Mouse (Mus musculus) spleen, postnatal 36 days (tissue): ENCODE measurements around the gene Pibf1.

Experiments
- DNase-seq, 2 experiments: peaks; one replicate each; pipeline ENCODE4 v3.0.0; 2022; ENCODE audit warnings: low spot score in 2 of 2, mixed read lengths in 1 of 2

Gene Pibf1

GRCm38 (mm10) chr14:99099267-99099966 is at the start of gene Pibf1, which contains the start of gene Dis3:
Pibf1 (plus strand) TSS chr14:99099424.
Dis3 (minus strand) TSS chr14:99099770.
- DNase-seq, result peak; percentile 98 to 100

DNA sequence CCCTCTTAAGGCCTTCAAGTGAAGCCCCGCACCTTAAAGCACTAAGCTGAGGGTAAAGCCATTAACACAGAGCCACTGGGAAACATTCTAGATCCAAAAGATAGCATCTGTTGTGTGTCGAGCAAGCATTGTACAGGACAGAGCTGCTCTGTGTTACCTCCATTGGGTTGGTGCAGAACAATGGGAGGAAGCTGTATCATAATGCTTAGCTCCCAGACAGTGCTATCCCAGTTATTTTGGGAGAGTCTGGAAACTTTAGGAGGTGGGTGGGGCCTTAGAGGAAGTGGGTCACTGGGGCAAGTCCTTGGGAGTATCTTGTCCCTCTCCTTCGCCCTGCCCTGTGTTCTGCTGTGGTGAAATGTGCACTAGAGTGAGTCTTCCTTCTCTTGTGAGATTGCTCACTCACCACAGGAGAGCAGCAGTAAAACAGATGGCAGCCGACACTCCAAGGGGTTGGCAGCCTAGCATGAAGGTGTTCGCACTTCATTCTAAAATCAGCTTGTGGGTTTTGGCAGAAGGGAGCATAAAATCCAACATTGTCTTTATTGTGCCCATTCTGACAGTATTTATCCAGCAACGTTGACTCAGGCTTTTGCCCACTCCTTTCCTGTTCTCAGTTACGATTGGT is 40.2 kb upstream of the Pibf1 start:
- no peak for DNase-seq

- no peak for DNase-seq
Observed at GRCm38 (mm10) chr14:99060616-99061015, 38.6 kb upstream of the Pibf1 start.

GRCm38 (mm10) chr14:99063091-99063490 is 36.1 kb upstream of the Pibf1 start:
- no peak for DNase-seq

DNA sequence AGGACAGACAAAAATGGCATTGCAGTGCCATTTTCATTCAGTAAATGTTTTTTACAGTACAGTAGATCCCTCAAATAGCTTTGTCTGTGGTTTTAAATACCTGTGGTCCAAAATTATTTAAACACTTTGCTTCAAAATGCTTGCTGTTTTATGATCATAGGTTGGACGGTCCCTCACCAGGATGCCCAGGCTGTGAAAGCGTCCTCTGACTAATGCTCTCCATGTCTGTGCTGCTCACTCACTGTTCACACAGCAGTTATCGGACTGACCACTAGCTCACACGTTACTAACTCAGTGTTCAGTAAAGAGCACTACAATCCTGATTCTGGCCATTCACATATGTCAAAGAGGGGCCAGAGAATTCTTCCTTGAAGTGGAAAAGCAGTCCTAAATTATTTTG is 28.1 kb upstream of the Pibf1 start:
- DNase-seq, result no peak

DNA sequence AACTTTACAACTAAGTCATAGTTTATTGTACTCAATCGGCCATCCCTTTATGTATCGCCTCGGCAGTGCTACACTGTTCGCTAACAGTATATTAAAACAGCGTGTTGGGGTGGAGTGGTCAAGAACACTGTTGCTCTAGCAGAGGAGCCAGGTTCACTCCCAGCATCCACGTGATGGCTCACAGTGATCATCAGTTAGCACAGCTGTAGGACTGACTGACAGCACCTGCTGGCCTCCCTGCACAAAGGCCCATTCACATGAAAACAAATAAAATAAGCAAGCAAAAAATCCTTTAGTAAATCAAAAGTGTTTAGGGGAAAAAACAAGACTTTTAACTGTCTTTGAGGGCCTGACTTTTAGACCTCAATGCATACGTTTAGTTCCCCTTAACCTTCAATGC is 10.3 kb upstream of the Pibf1 start:
- DNase-seq, result no peak

GRCm38 (mm10) chr14:99099967-99100587 is 853 bp downstream of the Pibf1 start:
- no peak for DNase-seq

DNA sequence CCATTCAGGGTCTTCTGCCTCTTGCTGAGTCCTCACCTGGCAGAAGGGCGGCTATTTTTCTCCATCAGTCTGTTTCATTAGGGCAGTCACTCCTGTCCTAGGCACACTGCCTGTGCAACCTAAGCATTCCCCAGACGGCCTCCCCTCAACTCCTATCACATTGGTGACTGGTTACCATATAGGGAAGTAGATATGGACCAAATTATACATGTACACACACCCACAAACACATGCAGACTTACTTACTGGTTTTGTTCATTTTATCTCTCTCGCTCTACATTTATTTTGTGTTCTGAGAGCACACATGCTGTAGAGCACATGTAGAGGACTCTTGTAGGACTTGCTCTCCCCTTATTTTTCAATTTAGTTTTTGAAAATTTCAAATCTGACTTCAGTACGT is 3.8 kb downstream of the Pibf1 start:
- no peak for DNase-seq

DNA sequence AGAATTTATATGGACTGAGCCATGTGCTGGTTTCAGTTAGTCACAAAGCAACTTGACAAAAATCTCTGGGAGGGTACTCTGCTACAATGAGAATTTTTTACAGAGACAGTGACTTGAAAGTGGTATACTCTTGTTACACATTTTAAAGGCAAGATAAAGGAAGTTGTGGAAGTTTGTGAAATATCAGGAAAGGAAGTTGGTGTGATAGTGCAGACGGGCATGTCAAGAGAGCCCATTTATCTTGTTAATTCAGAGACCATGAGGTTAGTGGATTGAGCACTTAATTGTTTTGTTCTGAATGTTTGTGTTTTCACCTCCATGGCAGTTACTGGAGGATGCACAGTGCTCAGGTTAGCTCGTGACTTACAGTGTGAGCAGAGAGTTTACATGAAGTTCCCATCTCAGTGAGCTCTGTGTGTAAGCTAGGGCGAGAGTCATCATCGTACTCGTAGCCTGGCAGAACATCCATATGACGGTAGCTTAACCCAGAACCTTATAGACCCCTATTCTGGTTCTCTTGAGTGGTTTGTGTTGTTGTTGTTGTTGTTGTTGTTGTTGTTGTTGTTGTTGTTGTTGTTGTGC is 5.4 kb downstream of the Pibf1 start:
- no peak for DNase-seq

- DNase-seq, result no peak
Observed at GRCm38 (mm10) chr14:99106671-99107070, 7.4 kb downstream of the Pibf1 start.

DNA sequence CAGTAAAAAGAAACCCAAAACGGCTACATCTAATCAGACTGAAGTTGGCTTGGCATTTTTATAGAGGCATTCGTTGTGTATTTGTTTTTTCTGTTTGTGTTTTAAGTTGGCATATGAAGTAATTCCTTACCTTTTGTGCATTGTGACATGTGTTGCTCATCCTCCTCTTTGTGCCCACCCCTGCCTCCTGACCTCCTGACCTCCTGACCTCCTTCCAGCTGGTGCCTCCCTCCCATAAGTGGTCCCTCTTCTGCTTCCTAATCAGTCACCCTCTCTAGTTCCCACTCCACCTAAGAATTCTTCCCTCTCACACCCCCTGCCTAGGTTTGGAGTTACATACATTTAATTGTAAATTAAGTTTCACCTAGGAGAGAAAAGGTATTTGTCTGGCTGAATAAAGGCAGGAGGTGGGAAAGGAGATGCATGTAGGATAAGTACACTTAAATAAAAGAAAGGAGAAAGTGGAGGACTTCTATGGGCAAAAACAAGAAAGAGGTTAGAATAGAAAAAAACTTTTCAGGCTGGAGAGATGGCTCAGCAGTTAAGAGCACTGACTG is 8.5 kb downstream of the Pibf1 start:
- no peak for DNase-seq

GRCm38 (mm10) chr14:99108762-99109161 is 9.5 kb downstream of the Pibf1 start:
- no peak for DNase-seq

DNA sequence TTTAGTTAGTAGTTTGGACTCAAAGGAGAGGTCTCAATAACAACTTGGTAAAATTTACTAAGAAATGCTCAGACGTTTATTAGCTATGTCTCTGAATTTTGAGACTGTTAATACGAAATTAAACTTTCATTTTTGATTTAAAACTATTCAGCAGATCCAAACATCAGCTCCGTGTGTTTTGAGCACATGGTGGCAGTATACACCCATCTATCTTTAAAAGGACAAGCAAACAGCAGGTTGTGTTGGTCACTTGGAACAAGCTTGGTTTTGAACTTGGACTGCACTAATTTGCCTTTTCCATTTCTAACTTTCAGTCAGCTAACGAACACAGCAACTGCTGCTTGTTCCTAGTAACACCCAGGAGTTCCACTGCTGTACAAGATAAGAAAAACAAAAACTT is 18.4 kb downstream of the Pibf1 start:
- DNase-seq, result no peak

GRCm38 (mm10) chr14:99121584-99122339 is 22.5 kb downstream of the Pibf1 start:
- no peak for DNase-seq

DNA sequence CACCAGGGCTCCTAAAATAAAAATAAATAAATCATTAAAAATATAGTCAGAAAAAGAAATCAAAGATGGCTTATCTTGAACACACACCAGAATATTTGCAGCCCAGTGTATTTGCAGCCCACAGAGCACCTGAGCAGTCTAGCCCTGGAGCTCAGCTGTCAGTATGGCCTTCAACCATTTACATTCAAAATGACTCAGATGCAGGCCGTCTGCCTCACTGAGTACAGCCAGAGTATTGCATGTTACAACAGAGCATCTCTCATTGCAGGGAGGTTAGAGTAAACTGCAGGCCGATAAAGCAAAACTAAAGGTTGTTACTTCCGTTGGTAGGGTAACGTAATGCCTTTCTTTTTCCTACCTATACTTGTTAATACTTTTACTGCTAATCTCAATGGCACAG is 24.9 kb downstream of the Pibf1 start:
- no peak for DNase-seq

GRCm38 (mm10) chr14:99126713-99127112 is 27.5 kb downstream of the Pibf1 start:
- no peak for DNase-seq

GRCm38 (mm10) chr14:99127509-99127908 is 28.3 kb downstream of the Pibf1 start:
- DNase-seq, result no peak

DNA sequence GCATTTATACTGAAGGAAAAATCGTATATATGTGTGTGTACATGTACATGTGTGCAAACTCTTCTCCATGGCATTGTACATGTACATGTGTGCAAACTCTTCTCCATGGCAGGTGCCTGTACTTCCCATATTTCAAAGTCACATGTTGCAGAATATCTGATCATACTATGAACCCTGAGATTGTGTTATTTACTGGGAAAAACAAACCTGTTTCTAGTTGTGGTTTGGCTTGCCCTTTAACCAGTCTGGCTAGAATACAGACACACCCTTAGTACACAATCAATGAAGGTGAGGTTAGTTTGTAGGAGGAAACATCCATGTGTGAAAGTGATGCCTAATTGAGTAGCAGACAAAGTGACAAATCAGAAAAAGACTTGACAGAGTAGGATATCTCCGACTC is 29.8 kb downstream of the Pibf1 start:
- no peak for DNase-seq

DNA sequence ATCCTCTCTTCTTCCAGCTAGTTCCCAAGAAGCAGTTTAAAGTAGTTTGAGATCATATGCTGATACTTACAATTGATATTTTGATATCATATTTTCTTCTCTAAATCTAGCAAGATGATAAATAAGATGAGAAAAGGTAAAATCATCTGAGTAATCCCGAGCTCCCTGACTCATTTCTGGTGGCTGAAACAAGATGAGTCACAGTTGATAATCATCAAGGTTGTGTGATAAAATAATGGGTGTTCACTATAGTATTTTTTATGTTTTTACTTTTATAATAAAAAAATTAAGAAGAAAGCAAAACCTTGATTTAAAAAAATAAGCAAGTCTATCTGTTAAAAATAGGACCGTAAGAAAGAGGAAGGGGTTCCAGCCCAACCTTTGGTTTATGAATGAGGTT is 34.8 kb downstream of the Pibf1 start:
- DNase-seq, result no peak

GRCm38 (mm10) chr14:99135761-99136160 is 36.5 kb downstream of the Pibf1 start:
- DNase-seq, result no peak

GRCm38 (mm10) chr14:99136297-99136696 is 37.1 kb downstream of the Pibf1 start:
- no peak for DNase-seq

GRCm38 (mm10) chr14:99140036-99140435 is 40.8 kb downstream of the Pibf1 start:
- no peak for DNase-seq
